Comparison of ENCODE assay signal across 8 mouse cellular contexts in the genomic region with DNA sequence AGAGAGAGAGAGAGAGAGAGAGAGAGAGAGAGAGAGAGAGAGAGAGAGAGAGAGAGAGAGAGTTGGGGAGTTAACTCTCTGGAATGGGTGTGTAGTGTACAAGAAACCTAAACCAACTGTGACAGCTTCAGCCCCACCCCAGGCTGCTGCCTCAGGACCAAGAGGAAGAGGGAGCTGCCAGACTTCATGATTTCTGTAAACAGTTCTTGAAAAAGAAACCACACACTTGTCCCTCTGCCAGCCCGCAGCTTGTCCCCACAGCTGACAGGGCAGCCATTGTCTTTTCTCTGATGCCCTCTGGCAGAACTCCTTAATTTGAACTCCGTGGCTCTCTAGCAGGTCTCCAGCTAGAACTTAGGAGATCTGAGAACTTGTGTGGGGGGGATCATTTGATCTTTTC. TPM values are rescaled to one million over a fixed set of nuclear protein-coding genes. Genes with fewer than 3 reads are reported as not detected.
A peak's percentile ranks its signal among the peaks of the same experiment; 100 is the strongest.
DNase-seq lines count a peak whose midpoint lies in the region; ATAC-seq and TF ChIP-seq lines count a peak whose summit lies in the region.

No protein-coding gene starts in this region.

- intact Hi-C loops in left cerebral cortex, adult 2 months (cut with DNase I) = no loop called here

- H3K9me3 ChIP-seq in liver, embryonic 11.5 days (ENCODE audit: control insufficient read depth, low read length) = no peaks in the 10 kb centered on the region

- H3K27ac ChIP-seq in liver, embryonic 11.5 days (ENCODE audit: low read depth, low read length) = no peak overlapping the region
- peak overlapping the region; percentile 45 for H3K27ac ChIP-seq in brown adipose tissue, adult 24 weeks (replicated peaks; ENCODE audit: low read depth, low read length)
- H3K27ac ChIP-seq in left cerebral cortex, adult 2 months = no peak overlapping the region

- WGBS in liver, embryonic 11.5 days = 36% methylated on average over 2 of the region's 2 CpGs

- H3K4me3 ChIP-seq in liver, embryonic 11.5 days (ENCODE audit: low read depth, low read length) = no peak overlapping the region
- H3K4me3 ChIP-seq in brown adipose tissue, adult 24 weeks (ENCODE audit: insufficient read depth, low read depth, low read length) = no peak overlapping the region; the same call in 1 of the 2 replicates
- H3K4me3 ChIP-seq in left cerebral cortex, adult 2 months = no peak overlapping the region

- no peaks in the 10 kb centered on the region for H3K36me3 ChIP-seq in liver, embryonic 11.5 days (ENCODE audit: control insufficient read depth, insufficient read depth, low read length)

- ATAC-seq in liver, embryonic 11.5 days (replicated peaks; ENCODE audit: low FRiP score) = no peak
- ATAC-seq in activated CD4-positive, CD25-positive, alpha-beta regulatory T cell, adult 4 months = no peak

- peaks cover 4% of the 10 kb centered on the region for H3K27me3 ChIP-seq in liver, embryonic 11.5 days (replicated peaks; ENCODE audit: control insufficient read depth, insufficient read depth, low read length)

- no peak overlapping the region for H3K9ac ChIP-seq in liver, embryonic 11.5 days (ENCODE audit: low read depth, low read length)

- H3K4me1 ChIP-seq in liver, embryonic 11.5 days (replicated peaks; ENCODE audit: control insufficient read depth, insufficient read depth, low read length) = no peaks in the 10 kb centered on the region
- peaks cover 3% of the 10 kb centered on the region; the same call in 1 of the 2 replicates for H3K4me1 ChIP-seq in brown adipose tissue, adult 24 weeks (ENCODE audit: control insufficient read depth, insufficient read depth, insufficient read length, low read length)

- H3K4me2 ChIP-seq in liver, embryonic 11.5 days = no peak overlapping the region

- no peak for TF ChIP-seq CTCF in left cerebral cortex, adult 2 months (IDR thresholded peaks at IDR 0.05)

- DNase-seq in liver = peak; percentile 20
- no peak for DNase-seq in liver, embryonic 11.5 days (ENCODE audit: low spot score)
- peak; percentile 45 for DNase-seq in heart, adult 8-10 months (ENCODE audit: low spot score)
- DNase-seq in lung, postnatal 25 days (ENCODE audit: low spot score) = peak; percentile 81
- DNase-seq in layer of hippocampus, postnatal 10 days (ENCODE audit: low spot score in 2 of 2) = no peak
- no peak for DNase-seq in left cerebral cortex, adult 2 months (ENCODE audit: extremely low spot score in 1 of 2, low spot score in 2 of 2)

RNA-seq across cellular contexts. Expression of a gene that starts 10.2 kb away (rescaled TPM):
- 0.34 and 0.47 TPM in 2 replicates for polyA plus RNA-seq in liver, embryonic 11.5 days (2014; fragmentation: Nextera tagmentation; extraction: Ambion mirVana)
- 0.83 and 1.5 TPM in 2 replicates for polyA plus RNA-seq in brown adipose tissue, adult 24 weeks (2012; ENCODE audit: insufficient read depth, insufficient read length, missing spikeins)
- 1 to 10 TPM; 1.1 to 1.9 (median 1.3) TPM for total RNA-seq in heart, adult 8-10 months (2022)
- 10 to 100 TPM; 13.0 to 14.5 TPM for total RNA-seq in layer of hippocampus, postnatal 10 days (2021)
- total RNA-seq in left cerebral cortex, adult 2 months (2021) = 10 to 100 TPM; 20.2 to 25.7 TPM
- polyA plus RNA-seq in activated CD4-positive, CD25-positive, alpha-beta regulatory T cell, adult 4 months (2017; shearing (Covaris generic)) = 1 to 10 TPM in 1 of 2 experiments, under 1 TPM in 1; 0.48 to 1.0 TPM

RNA-seq across cellular contexts. Expression of a gene that starts 58.4 kb away (rescaled TPM):
- 75.7 and 82.0 TPM in 2 replicates for polyA plus RNA-seq in liver, embryonic 11.5 days (2014; fragmentation: Nextera tagmentation; extraction: Ambion mirVana)
- 52.8 and 100 TPM in 2 replicates for polyA plus RNA-seq in brown adipose tissue, adult 24 weeks (2012; ENCODE audit: insufficient read depth, insufficient read length, missing spikeins)
- total RNA-seq in heart, adult 8-10 months (2022) = 10 to 100 TPM; 16.4 to 27.6 (median 19.2) TPM
- total RNA-seq in layer of hippocampus, postnatal 10 days (2021) = 10 to 100 TPM; 47.8 to 51.1 TPM
- total RNA-seq in left cerebral cortex, adult 2 months (2021) = 10 to 100 TPM; 28.2 to 29.9 TPM
- polyA plus RNA-seq in activated CD4-positive, CD25-positive, alpha-beta regulatory T cell, adult 4 months (2017; shearing (Covaris generic)) = 10 to 100 TPM; 37.4 to 63.2 TPM

Comparison
In these comparisons a context has a peak if more than half of its experiments do, and no peak if none do; other contexts are left out.
1. DNase-seq: peak in liver (single experiment), heart, adult 8-10 months (single experiment) and lung, postnatal 25 days (single experiment); none in liver, embryonic 11.5 days (single experiment), layer of hippocampus, postnatal 10 days (0 of 2) and left cerebral cortex, adult 2 months (0 of 2).
2. RNA of a gene that starts 10.2 kb away (total RNA-seq): 20.2 to 25.7 TPM in left cerebral cortex, adult 2 months and 13.0 to 14.5 TPM in layer of hippocampus, postnatal 10 days; 1.1 to 1.9 TPM in heart, adult 8-10 months; every median in the first group is over 4 times any median in the second.